Mouse (Mus musculus) frontal cortex, postnatal 14 days (tissue): ENCODE measurements around the gene Mpv17l.
"Not testable (repeated sequence)": the region's sequence is repeated elsewhere in the genome, so short reads cannot be mapped to it uniquely, and the experiment has no call there.

Experiments used
- DNase-seq, 2 experiments: peaks; one replicate each; pipeline ENCODE4 v3.0.0; 2022; ENCODE audit warnings: low spot score in 2 of 2

Gene Mpv17l

GRCm38 (mm10) chr16:13902888-13903483 is at the start of gene Mpv17l, which contains the start of gene Pdxdc1:
Gene Mpv17l (plus strand): TSS chr16:13903161.
Gene Pdxdc1 (minus strand): TSS chr16:13903131.
- DNase-seq, result peak; percentile 95 to 98

- DNase-seq, result no peak
Observed at GRCm38 (mm10) chr16:13853886-13854285, 49.1 kb upstream of the Mpv17l start.

GRCm38 (mm10) chr16:13866076-13866475 is 36.9 kb upstream of the Mpv17l start:
- no peak for DNase-seq

GRCm38 (mm10) chr16:13866616-13867015 is 36.3 kb upstream of the Mpv17l start:
- no peak for DNase-seq

- not testable (repeated sequence) for DNase-seq
Observed at GRCm38 (mm10) chr16:13867406-13867805, 35.6 kb upstream of the Mpv17l start.

- no peak for DNase-seq
Observed at GRCm38 (mm10) chr16:13867910-13868514, 34.9 kb upstream of the Mpv17l start.

GRCm38 (mm10) chr16:13875483-13875882 is 27.5 kb upstream of the Mpv17l start:
- no peak for DNase-seq

GRCm38 (mm10) chr16:13883094-13883774 is 19.7 kb upstream of the Mpv17l start:
- DNase-seq, result no peak

- DNase-seq, result no peak
Observed at GRCm38 (mm10) chr16:13890449-13890848, 12.5 kb upstream of the Mpv17l start.

- DNase-seq, result no peak
Observed at GRCm38 (mm10) chr16:13892850-13893249, 10.1 kb upstream of the Mpv17l start.

- DNase-seq, result no peak
Observed at GRCm38 (mm10) chr16:13894097-13894496, 8.9 kb upstream of the Mpv17l start.

- DNase-seq, result no peak
Observed at GRCm38 (mm10) chr16:13895740-13896139, 7.2 kb upstream of the Mpv17l start.

- DNase-seq, result no peak
Observed at GRCm38 (mm10) chr16:13896357-13896756, 6.6 kb upstream of the Mpv17l start.

- DNase-seq, result no peak
Observed at GRCm38 (mm10) chr16:13898981-13899380, 4.0 kb upstream of the Mpv17l start.

GRCm38 (mm10) chr16:13902397-13902831 is 547 bp upstream of the Mpv17l start:
- DNase-seq, result no peak

GRCm38 (mm10) chr16:13903488-13903887 is 527 bp downstream of the Mpv17l start:
- no peak for DNase-seq

GRCm38 (mm10) chr16:13907297-13907696 is 4.3 kb downstream of the Mpv17l start:
- DNase-seq, result no peak

- DNase-seq, result no peak
Observed at GRCm38 (mm10) chr16:13920093-13920492, 17.1 kb downstream of the Mpv17l start.

- no peak for DNase-seq
Observed at GRCm38 (mm10) chr16:13921063-13921462, 18.1 kb downstream of the Mpv17l start.

GRCm38 (mm10) chr16:13921781-13922180 is 18.8 kb downstream of the Mpv17l start:
- no peak for DNase-seq

GRCm38 (mm10) chr16:13922499-13922898 is 19.5 kb downstream of the Mpv17l start:
- not testable (repeated sequence) for DNase-seq

- not testable (repeated sequence) for DNase-seq
Observed at GRCm38 (mm10) chr16:13922966-13923365, 20.0 kb downstream of the Mpv17l start.
